Mouse (Mus musculus) stomach, adult 2 months (tissue): ENCODE data around the gene Ubn2. TPM values are rescaled to one million over a fixed set of nuclear protein-coding genes. Genes with fewer than 3 reads are reported as not detected.

Experiments
- polyA plus RNA-seq: library from polyadenylated mRNA; depleted of rRNA; stranded (reverse); fragments of >200 nt; gene quantifications from 2 replicates; pipeline ENCODE4 v1.2.3, GENCODE M21; 2012; rRNA removed

Ubn2 gene
- polyA plus RNA-seq, result 0.60 and 1.5 TPM in 2 replicates

GRCm38 (mm10) chr6:38433261-38434033 is at the start of gene Ubn2:
Ubn2 (plus strand) TSS chr6:38433950.

GRCm38 (mm10) chr6:38533428-38534405 is 100.0 kb downstream of the Ubn2 start, which contains the start of gene Fmc1:
Fmc1 (plus strand) TSS chr6:38533502.

GRCm38 (mm10) chr6:38551062-38551988 is 117.6 kb downstream of the Ubn2 start, which contains the start of gene Luc7l2:
Luc7l2 (plus strand) TSS chr6:38551334.

Other genes starting within 250 kb of the Ubn2 start
- gene D630045J12Rik, start 179.9 kb upstream of the Ubn2 start, polyA plus RNA-seq, result 0.92 and 1.1 TPM in 2 replicates
- 0.59 and 0.68 TPM in 2 replicates for gene Zc3hav1l, start 134.7 kb upstream of the Ubn2 start, polyA plus RNA-seq
- 6.1 and 8.0 TPM in 2 replicates for gene Zc3hav1, start 79.3 kb upstream of the Ubn2 start, polyA plus RNA-seq
- gene Ttc26, start 52.5 kb upstream of the Ubn2 start, polyA plus RNA-seq, result 0.15 and 0.17 TPM in 2 replicates
- gene Fmc1, start 99.6 kb downstream of the Ubn2 start, polyA plus RNA-seq, result 211 and 417 TPM in 2 replicates
- 7.0 and 7.2 TPM in 2 replicates for gene Luc7l2, start 117.4 kb downstream of the Ubn2 start, polyA plus RNA-seq
- 9.2 and 18.5 TPM in 2 replicates for gene Klrg2, start 203.3 kb downstream of the Ubn2 start, polyA plus RNA-seq
- 0.80 and 1.2 TPM in 2 replicates for gene Clec2l, start 229.1 kb downstream of the Ubn2 start, polyA plus RNA-seq